Mouse (Mus musculus) urinary bladder, adult 18-20 months (tissue): ENCODE data around the gene Dnaja4.
A peak's percentile ranks its signal among the peaks of the same experiment; 100 is the strongest.

Source experiments
- DNase-seq, 2 experiments: peaks; one replicate each; pipeline ENCODE4 v3.0.0; 2022; ENCODE audit warnings: low spot score in 2 of 2, mixed read lengths in 2 of 2

Gene Dnaja4

GRCm38 (mm10) chr9:54699345-54700173, 886 bp downstream of the Dnaja4 start:
- peak; percentile 73 to 78 for DNase-seq

GRCm38 (mm10) chr9:54700174-54700475, 1.5 kb downstream of the Dnaja4 start:
- no peak for DNase-seq

GRCm38 (mm10) chr9:54700746-54701145, 2.1 kb downstream of the Dnaja4 start:
- DNase-seq: no peak

GRCm38 (mm10) chr9:54702581-54702980, 3.9 kb downstream of the Dnaja4 start:
- no peak for DNase-seq

- DNase-seq: no peak
These were observed 5.7 kb downstream of the Dnaja4 start for GRCm38 (mm10) chr9:54704361-54704760.

GRCm38 (mm10) chr9:54705561-54705960, 6.9 kb downstream of the Dnaja4 start:
- DNase-seq: no peak

DNA sequence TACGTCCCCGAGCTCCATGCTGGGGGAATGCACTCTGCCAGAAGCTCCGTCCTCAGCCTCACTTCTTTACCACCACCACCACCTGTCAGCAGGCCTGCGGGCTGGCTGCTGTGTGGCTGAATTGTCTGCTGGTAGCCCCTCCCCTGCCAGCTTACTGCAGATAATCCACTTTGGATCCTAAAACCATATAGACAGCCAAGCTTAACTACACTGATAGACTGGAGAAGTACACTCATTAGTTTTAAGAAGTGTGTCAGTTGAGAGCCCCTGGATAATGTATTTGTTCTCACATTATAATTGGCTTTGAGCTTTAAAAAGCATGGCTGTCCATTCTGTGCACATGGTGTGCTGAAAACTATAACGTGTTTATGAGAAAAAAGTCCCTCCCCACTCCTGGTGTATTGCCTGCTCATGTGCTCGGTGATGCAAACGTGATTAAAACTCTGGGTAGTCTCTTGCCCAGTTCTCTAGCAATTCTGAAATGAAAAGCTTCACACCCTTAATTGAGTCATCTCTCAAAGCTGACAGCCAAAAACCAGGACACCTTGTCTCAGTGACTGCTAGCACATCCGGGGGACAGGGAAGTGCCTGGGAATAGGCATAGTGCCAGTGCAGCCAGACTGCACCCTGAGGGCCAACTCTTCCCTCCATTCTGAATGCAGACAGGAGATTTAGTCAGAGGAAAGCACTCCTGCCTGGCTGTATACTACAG, 8.8 kb downstream of the Dnaja4 start:
- DNase-seq: no peak

- DNase-seq: no peak
These were observed 9.4 kb downstream of the Dnaja4 start for GRCm38 (mm10) chr9:54708085-54708484.

DNA sequence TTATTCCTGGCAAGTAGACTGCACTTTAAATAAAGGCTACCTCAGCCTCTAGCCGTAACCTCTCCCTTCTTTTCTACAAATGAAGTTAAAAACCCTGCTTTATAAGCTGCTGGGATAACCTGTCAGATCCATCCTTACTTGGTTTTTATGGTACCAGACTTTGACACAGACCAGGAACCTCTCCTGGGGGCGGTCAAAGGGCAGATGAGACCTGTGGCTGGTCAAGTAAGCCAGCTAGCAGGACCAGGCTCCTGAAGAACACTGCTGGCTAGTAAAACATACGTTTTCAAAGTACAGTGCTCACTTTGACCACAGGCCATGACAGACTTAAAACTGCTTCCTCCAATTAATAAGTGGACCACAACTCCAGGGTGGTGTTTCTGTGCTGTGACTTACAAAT, 17.1 kb downstream of the Dnaja4 start:
- DNase-seq: no peak

DNA sequence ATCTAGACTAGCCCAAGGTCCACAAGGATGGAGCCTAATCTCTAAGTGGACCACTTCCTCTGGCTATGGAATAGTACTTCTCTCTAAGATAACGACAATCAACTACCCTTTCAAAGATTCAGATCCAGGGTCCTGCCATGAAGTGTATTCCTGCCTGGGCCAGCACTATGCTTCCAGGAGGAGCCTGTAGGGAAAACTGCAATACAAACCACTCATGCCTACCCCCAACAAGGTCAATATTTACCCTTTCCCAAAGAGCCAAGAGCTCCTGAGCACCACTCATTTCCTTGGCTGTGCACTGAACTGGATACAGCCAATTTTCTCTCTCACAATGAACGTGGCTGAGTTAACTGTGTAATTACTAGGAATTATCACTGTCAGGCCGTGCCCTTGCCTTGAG, 18.9 kb downstream of the Dnaja4 start:
- DNase-seq: no peak

- DNase-seq: no peak
These were observed 23.5 kb downstream of the Dnaja4 start for GRCm38 (mm10) chr9:54722156-54722555.

DNA sequence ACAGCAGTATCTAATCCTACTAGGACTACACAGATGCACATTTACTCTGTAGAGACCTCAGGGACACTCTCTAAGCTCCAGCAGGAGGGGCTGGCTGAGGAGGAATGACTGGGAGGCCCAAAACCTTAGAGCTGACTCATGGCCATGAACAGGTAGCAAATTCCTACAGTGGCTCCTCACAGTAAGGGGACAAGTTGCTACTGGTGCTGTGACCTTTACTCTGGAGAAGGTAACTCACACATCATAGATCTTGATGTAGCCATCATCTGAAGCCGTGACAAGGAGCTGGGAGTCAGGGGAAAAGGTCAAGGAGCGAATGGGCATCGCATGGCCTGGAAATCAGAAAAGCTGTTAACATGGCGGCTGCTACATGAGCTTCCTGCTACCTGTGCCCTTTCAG, 23.9 kb downstream of the Dnaja4 start:
- DNase-seq: peak in 1 of 2 experiments; percentile 50

GRCm38 (mm10) chr9:54726315-54726714, 27.6 kb downstream of the Dnaja4 start:
- DNase-seq: no peak

DNA sequence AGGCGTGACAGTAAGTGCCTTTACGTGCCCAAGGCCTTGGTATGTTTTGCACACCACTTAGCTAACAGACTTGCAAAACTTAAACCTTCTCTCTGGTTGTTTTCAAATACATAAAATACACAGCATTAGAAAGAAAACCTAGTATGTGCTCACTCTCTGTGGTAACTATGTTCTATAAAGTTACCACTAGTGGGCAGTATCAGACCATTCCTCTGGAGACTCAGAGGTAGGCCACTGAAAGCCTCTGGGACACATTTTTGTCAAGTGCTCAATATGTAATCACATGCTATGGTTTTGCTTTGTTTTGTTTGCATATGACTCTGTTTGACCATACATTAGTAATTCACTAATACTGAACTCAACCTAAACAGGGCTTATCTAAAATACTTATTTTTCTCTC, 33.4 kb downstream of the Dnaja4 start:
- DNase-seq: no peak

DNA sequence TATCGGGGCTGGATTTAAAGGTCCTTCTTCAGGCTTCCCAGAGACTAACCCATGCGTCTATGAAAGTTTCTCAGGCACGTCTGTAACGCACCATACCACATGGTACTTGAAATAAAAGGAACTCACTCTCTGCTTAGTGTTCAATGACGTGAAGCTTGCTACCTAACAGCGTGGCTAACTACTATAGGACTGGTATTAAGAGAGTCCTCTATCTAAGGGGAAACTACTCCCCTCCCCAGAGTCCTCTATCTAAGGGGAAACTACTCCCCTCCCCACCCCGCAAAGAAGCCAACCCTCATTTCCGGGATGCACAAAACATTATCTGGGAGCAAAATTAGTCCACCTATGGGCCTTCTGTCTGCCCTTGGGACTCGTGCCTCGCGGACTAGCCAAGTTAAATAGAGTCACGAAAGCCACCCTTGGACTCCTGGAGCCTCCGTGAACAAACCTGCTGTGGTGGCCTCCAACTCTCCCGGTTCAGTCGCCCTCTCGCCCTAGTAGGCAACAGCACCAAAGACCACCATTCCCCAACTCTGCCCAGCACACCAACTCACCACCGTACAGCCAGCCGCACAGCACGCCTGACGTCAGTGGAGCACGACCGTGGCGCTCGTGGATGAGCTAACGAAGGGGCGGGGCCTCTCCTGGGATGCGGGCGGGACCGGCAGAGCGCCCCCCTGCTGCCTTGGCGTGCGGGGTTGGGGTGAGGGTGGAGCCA, 35.4 kb downstream of the Dnaja4 start, which contains the start of gene Wdr61:
Wdr61 (minus strand) TSS at position 599 of the 718 bp plus-strand sequence.
- DNase-seq: peak; percentile 97 to 98

DNA sequence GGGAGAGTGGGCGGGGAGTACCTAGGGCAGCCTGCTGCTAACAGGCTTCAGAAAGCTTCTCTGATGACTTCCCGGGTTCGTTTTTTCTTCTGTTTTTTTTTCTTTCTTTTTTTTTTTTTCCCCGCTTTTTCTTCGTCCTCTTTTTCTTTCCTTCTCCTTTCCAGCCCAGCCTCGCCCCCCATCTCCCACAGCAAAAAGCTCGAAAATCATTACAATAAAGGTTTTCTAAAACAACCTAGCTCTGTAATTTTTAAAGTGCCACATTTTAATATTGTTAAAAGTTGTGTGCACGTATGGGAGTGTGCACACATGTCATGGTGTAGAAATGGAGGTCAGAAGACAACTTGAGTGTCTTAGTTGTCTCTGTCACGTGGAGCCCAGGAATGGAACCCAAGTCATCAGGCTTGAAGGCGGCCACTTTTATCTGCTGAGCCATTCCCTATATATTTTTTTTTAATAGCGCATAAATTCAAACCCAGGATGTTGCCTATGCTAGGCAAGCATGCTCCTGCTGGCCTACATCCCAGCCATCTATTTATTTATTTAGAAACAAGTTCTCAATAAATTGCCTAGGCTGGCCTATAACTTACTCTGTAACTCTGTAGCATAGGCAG, 36.1 kb downstream of the Dnaja4 start:
- no peak for DNase-seq

- DNase-seq: no peak
These were observed 37.6 kb downstream of the Dnaja4 start for GRCm38 (mm10) chr9:54736284-54736701.

GRCm38 (mm10) chr9:54738376-54738775, 39.7 kb downstream of the Dnaja4 start:
- DNase-seq: no peak

GRCm38 (mm10) chr9:54743891-54744290, 45.2 kb downstream of the Dnaja4 start:
- DNase-seq: no peak

DNA sequence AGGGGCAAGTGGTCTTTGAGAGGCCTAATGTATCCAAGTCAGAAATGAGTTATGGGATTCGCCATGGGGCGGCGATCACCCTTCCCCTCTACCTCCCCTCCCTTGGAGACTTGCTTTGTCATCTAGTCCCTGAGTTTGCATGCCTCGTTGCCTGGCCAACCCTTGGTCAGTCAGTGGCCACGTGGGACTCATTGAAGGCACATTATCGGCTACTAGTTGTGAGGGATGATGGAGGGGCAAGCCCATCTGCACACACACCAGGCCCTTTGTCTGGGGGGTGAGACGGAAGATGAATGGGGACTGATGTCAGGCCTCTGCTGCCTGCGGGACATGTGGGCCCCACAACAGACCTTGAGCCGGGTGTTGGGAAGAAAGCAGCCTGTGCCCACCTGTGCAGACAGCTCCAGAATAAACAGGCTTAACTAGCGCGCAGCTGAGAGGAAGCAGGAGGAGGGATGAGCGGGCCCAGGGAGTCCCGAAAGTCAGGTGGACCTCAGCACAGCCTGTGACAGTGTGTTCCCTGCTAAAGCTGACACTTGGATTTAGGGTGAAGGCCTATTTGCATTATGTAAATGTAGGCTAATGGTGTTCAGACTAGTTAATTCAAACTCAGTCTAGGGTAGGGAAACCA, 47.2 kb downstream of the Dnaja4 start:
- DNase-seq: no peak

GRCm38 (mm10) chr9:54750215-54750981, 51.7 kb downstream of the Dnaja4 start:
- no peak for DNase-seq
